Mouse (Mus musculus) kidney, postnatal 25 days (tissue): ENCODE results near the gene H2-DMa.
"Not testable (repeated sequence)": the region's sequence is repeated elsewhere in the genome, so short reads cannot be mapped to it uniquely, and the experiment has no call there.

Source experiments
- DNase-seq, 2 experiments: peaks; one replicate each; pipeline ENCODE4 v3.0.0; 2021; ENCODE audit warnings: mixed read lengths in 2 of 2

Gene H2-DMa

GRCm38 (mm10) chr17:34127475-34127874, 8.1 kb downstream of the H2-DMa start:
- DNase-seq = peak; percentile 81 to 89

DNA sequence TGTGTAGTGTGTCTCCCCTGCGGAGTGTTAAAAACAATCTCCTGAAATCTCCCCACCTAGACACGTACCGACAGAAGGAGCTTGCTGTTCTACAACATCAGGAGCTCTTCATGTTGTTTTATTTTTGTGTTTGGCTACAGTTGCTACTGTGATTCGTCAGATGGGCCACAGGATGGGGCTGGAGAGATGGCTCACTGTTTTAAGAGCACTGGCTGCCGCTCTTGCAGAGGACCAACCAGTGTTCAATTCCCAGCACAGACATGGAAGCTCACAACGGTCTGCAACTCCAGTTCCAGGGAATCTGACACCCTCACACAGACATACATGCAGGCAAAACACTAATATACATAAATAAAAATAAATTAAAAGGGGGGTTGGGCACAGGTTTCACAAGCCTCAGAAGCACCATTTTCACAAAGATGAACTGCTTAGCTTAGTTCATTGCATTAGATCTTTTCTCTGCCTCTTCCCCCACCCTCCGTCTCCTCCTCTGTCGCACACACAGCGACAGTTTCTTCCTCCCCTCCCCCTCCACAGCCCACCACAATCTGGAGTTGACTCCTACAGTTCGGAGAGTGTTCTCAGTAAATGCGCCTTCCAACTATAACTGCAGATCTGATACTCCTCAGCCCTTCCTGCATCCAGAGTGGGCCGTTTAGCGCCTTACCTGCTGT, 9.1 kb downstream of the H2-DMa start:
- no peak for DNase-seq

DNA sequence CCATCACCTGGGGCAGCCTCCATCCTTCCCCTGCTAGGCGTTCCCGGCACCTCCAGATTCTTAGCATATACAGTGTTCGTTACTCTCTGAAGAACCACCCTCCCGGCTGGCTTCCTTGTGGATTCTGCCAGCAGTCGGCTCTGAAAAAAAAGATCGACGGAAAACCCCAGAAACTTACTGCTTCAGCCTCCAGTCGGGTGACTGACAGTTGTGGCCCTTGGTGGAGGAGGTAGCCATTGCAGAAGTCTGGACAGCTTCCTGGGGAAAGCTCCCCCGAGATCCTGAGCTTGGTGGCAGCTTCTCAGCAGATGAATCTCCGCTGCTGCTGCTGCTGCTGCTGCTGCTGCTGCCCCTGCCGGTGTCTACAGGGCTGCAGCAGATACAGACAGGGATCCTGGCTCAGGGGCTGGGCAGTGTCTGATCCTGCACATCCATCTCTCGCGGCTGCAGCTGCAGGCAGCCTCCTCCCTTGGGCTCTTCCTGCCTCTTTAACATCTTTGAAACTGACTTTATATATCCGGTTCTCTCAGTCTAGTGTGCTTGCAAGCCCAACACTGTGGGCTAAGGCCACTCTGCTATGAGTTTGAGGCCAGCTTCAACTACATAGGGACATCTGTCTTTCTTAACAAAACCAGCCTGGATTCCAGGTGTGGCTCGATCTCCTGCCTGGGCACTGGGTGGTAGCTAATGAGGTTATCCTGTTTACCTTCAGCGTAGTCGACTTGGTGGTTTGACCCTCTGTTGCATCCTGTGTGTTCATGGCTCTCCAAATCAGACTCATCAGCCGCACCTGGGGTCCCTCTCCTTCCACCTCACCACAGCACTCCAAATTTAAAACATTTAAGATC, 9.8 kb downstream of the H2-DMa start:
- no peak for DNase-seq

DNA sequence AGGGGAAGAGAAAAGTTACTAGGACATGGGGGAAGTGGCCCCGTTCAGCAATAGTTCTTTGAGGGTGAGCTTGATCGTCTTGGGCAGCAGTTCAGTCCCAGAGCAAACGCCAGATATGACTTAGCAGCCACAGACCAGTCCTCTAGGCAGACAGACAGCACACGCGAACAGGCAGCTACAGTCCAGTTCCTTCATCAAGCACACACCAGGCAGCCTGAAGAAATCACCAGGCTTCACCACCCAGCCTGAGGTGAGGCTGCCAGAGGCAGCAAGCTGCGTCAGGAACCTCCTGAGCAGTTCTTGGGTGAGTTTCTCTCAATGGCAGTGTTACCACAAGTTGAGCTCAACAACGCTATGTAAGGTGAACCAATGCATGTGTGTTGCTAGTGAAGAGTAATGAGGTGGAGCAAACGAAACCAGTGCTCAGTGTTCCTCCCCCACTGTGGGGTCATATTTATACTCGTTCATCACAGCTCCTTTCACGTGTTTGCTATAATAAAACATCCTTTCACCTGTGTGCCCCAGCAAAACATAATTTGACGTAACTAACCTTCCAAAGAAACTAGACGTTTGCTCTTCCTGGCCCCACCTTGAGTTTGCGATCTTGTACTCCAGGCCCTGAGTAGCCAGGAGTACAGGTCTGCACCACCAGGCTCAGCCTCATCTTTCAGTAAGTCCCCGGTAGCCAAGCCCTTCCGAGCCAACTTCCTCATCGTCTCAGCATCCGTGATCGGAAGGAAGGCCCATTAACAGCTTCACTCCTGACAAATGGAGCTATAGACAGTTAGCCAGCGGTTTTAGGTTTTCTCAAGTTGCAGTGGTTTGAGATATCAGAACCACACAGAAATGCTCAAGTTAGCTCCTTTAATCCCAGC, 11.0 kb downstream of the H2-DMa start:
- DNase-seq = no peak

- DNase-seq = no peak
Measured at GRCm38 (mm10) chr17:34131911-34132310, 12.6 kb downstream of the H2-DMa start.

- DNase-seq = peak in 1 of 2 experiments; percentile 52
Measured at GRCm38 (mm10) chr17:34133289-34133688, 13.9 kb downstream of the H2-DMa start.

GRCm38 (mm10) chr17:34134451-34134850, 15.1 kb downstream of the H2-DMa start:
- DNase-seq = no peak

- DNase-seq = peak; percentile 97 to 99
Measured at GRCm38 (mm10) chr17:34135297-34136224, 16.2 kb downstream of the H2-DMa start.

GRCm38 (mm10) chr17:34137601-34138000, 18.3 kb downstream of the H2-DMa start:
- no peak for DNase-seq

DNA sequence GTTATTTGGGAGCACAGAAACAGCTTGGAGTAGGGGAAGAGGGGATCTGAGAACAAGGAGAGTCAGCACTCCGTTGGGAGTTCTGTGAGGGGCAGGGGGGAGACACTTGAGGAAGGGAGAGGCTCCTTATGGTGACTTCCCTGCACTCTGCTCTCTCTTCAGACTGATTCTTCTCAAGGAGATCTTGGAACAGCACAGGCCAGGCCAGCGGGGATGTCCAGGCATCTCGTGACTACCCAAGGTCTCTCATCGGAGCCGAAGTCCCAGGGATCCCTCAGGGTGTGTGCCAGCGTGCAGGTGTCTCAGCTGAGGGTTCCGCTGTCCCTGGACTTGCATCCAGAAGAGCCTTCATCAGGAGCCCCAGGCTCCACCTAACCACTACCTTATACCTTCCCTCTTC, 19.3 kb downstream of the H2-DMa start:
- no peak for DNase-seq

DNA sequence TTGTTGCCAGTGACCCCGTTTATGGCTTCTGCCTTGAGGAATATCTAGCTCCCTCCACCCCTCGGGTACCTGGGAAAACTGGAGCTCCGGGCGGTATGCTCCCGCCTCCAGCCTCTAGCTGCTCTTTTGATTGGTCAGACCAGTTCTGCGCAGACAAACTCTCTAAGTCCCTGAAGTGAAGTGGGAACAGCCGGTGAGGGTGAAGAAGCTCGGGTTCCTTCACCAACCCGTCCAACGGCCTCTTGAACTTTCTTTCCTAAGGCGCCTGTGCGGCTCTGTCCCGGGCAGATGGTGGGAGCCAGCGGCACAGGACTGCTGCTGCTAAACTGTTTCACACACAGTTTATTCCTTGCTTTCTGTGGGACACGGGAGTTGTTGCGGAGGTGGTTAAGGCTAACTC, 20.1 kb downstream of the H2-DMa start:
- peak; percentile 55 to 78 for DNase-seq

DNA sequence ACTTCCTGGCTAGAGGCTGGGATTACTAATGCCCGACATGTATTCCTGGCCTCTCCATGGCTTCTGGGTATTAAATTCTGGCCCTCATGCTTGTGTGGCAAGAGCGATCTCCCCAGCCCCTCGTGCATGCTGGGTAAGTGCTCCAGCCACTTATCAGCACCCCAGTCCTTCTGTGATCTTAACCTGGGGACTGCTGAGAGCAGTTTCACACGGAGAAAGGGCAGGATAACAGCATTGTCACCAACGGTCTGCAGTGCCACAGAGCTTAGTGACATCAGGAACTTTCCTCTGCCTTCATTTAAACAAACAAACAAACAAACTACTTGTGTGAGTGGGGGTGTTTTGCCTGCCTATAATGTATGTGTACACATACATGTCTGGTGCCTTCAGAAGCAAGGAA, 20.9 kb downstream of the H2-DMa start:
- DNase-seq = no peak

GRCm38 (mm10) chr17:34141448-34141847, 22.1 kb downstream of the H2-DMa start:
- no peak for DNase-seq

DNA sequence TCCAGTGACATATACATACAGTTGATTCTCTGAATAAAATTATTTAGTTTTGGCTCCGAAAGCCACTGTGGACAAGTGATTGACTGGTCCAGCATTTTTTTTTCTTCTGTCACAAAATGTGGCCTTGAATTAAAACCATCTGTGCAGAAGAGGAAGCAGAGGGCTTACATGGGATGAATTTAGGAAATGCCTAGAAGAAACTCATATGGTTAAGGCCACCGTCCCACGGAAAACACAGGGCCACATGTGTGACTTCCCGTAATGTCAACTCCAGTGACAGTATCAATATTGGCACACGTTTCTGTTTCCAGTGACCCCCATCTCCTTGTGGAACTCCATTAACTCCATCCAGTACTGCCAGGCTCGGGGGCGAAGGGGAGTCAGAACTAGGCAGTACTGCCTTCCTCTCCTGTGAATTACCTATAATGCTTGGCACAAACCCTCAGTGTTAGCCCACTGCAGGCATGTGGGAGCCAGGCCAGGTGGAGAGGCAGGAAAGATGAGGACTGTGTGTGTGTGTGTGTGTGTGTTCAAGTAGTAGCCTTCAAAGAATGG, 23.2 kb downstream of the H2-DMa start:
- DNase-seq = no peak

DNA sequence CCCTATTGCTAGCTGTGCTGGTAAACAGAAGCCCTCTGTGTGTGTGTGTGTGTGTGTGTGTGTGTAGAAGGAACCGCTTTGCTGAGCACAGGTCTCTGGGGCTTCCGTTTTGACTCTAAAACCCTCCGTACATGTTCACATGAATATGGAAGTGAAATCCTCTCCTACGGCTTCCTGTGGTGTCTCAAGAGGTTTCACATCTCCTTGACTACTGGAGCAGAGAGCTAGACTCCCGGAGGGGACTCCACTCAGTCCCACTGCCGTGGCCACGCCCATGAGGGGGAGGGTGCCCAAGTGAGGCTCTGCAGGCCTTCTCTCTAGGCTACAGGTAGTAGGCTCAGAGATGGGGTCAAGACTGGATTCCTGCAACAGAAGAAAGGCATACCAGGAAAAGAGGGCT, 23.7 kb downstream of the H2-DMa start, which contains the start of gene H2-DMb2:
Gene H2-DMb2 (plus strand): TSS at position 275 of the 400 bp plus-strand sequence.
- DNase-seq = peak; percentile 41 to 71

DNA sequence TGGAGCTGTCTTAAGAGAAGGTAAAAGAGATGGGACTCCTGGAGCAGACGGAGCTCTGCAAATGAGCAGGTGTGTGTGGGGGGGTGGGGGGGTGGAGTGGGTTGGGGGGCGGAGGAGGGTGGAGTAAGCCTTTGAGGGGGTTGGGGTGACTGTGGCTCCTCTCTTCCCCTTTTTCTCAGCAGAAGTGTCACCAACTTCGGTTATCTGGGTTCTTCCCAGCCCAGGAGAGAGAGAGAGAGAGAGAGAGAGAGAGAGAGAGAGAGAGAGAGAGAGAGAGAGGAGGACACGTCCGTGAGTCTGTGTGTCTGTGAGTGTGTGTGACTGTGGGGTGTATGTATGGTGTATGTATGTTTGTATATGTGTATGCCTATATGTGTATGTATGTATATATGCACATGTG, 24.1 kb downstream of the H2-DMa start:
- DNase-seq = no peak

- not testable (repeated sequence) for DNase-seq
Measured at GRCm38 (mm10) chr17:34144221-34144620, 24.9 kb downstream of the H2-DMa start.

GRCm38 (mm10) chr17:34144960-34145371, 25.6 kb downstream of the H2-DMa start:
- peak in 1 of 2 experiments; percentile 18 for DNase-seq

DNA sequence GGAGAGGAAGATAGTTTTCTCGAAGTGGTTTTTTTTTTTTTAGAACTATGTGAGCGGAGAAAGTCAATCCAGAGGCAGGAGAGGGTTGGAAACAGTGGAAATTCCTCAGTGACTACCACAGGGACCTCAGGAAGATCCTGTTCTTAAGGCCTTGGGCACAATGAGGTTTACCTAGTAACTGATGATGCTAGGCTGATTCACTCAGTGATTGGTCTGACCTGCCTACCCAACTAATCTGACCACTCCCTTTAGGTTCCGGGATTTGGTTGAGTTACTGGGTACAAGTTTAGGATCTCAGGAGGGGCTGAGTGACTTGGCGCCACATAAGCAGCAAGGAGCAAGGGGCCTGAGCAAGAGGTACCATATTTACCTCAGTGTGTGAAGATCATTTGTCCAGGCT, 33.6 kb downstream of the H2-DMa start, which contains the start of gene H2-DMb1:
Gene H2-DMb1 (plus strand): TSS at position 150 of the 400 bp plus-strand sequence.
- DNase-seq = peak; percentile 63 to 67

DNA sequence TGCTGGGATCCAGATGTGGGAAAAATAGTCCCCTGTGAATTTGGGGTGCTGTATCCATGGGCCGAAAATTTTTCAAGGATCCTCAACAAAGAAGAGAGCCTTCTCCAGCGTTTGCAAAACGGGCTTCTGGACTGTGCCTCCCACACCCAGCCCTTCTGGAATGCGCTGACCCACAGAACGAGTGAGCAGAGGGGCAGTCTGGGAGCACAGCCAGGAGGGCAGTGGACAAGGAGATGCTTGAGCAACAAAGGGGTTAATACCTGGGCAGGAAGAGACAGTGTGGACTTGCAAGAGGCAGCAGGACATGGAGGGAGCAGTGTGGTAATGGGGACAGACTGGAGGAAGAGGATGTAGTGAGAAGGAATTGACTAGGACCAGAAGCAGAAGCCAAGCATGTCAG, 36.2 kb downstream of the H2-DMa start:
- DNase-seq = peak; percentile 19 to 60

GRCm38 (mm10) chr17:34164202-34164895, 45.0 kb downstream of the H2-DMa start:
- DNase-seq = peak; percentile 42 to 56
